Mouse (Mus musculus): Measurements from ENCODE around the gene Gm1993. TPM values are rescaled to one million over a fixed set of nuclear protein-coding genes. Genes with fewer than 3 reads are reported as not detected.
"Not testable (repeated sequence)": the region's sequence is repeated elsewhere in the genome, so short reads cannot be mapped to it uniquely, and the experiment has no call there.

Gm1993 gene
- polyA plus RNA-seq (2015; fragmentation: Nextera tagmentation; extraction: Ambion mirVana) = not detected in 2 replicates

DNA sequence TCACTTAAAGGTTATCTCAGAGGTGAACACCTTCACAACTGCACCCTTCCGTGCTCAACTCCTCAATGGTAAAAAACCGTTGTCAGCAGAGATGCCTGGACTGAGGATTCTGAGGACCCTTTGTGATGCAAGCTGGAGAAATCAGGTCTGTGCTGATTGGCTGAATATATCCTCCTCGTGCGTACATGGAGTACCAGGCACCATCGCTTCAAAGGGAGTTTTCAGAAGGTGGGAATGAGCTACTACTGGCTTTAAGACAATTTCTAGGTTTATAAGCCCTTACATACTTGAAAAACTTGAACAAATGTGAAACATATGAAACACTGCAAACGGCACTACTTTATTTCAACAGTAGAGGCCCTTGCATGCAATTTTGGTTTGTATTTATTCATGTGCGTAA is at the start of gene Gm1993:
Gm1993 (minus strand) TSS at position 101 of the 400 bp plus-strand sequence.
- H3K4me2 ChIP-seq; DNase-seq; H3K36me3 ChIP-seq; H3K4me3 ChIP-seq (replicated peaks); ATAC-seq (ENCODE audit: low read depth); H3K9me3 ChIP-seq (replicated peaks); H3K27ac ChIP-seq; H3K9ac ChIP-seq; H3K4me1 ChIP-seq (replicated peaks); H3K27me3 ChIP-seq: not testable (repeated sequence)
- WGBS (ENCODE audit: insufficient replicate concordance) = 74% methylated on average over 7 of the region's 7 CpGs

Data from liver, embryonic 13.5 days (tissue).